Mouse (Mus musculus): ENCODE measurements around the gene Tgfb3.

The Tgfb3 gene

DNA sequence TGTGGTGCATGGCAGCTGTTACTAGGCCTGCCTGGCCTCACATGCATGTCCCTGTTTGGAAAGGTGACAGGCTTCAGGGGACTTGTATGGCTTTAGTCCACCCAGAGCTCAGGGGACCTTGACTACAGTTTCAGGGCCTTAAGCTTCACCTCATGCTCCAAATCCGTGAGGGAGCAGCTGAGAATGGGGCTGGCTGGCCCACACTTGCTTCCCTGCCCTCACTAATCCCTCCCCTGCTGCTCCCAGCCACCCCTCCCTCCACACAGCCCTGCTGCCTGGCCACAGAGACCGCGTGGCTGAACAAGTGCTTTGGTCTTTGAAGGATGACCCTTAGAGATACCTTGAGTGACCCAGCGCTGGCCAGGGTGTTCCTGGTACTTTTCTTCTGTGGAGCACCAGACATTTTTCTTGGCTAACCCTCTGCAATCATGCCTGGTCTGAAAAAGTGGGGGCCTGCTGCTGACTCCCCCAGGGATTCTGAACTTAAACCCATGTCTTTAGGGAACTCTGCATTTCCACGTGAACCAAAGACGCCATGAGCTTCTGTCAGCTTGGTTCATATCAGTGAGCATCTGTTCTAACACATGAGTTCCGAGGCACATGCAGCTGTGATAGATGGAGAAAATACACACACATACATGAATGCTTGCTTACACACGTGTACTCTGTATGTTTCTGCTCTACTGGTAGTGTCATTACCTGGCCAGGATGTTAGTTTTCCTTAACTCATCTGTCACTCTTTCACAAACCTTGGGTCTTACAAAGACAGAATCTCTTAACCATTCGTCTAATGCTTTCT lies 42.3 kb downstream of the Tgfb3 start:
- Histone ChIP-seq H3K4me3 (replicated peaks; ENCODE audit: low read length) (no peak overlapping the region), H3K36me3 (ENCODE audit: insufficient read depth, low read length) (no peaks in the 10 kb centered on the region), H3K4me1 (replicated peaks; ENCODE audit: low read depth, low read length) (peaks cover 34% of the 10 kb centered on the region), H3K27me3 (ENCODE audit: insufficient read depth, low read length) (no peaks in the 10 kb centered on the region), H3K9me3 (ENCODE audit: low read length) (no peaks in the 10 kb centered on the region)
- TF ChIP-seq POU5F1 (IDR thresholded peaks at IDR 0.05; ENCODE audit: borderline replicate concordance, low read length) (no peak), NANOG (IDR thresholded peaks at IDR 0.05; ENCODE audit: borderline replicate concordance, low read length) (no peak), CTCF (conservative IDR thresholded peaks at IDR 0.05; ENCODE audit: low read length) (no peak)

GRCm38 (mm10) chr12:86035586-86035985 lies 43.3 kb downstream of the Tgfb3 start:
- Histone ChIP-seq H3K36me3 (ENCODE audit: insufficient read depth, low read length) (no peaks in the 10 kb centered on the region), H3K4me3 (replicated peaks; ENCODE audit: low read length) (no peak overlapping the region), H3K27me3 (ENCODE audit: insufficient read depth, low read length) (no peaks in the 10 kb centered on the region), H3K9me3 (ENCODE audit: low read length) (no peaks in the 10 kb centered on the region), H3K4me1 (replicated peaks; ENCODE audit: low read depth, low read length) (peaks cover 34% of the 10 kb centered on the region)
- TF ChIP-seq POU5F1 (IDR thresholded peaks at IDR 0.05; ENCODE audit: borderline replicate concordance, low read length) (no peak), CTCF (conservative IDR thresholded peaks at IDR 0.05; ENCODE audit: low read length) (no peak), NANOG (IDR thresholded peaks at IDR 0.05; ENCODE audit: borderline replicate concordance, low read length) (no peak)

GRCm38 (mm10) chr12:86030932-86031331 lies 47.9 kb downstream of the Tgfb3 start:
- TF ChIP-seq CTCF (conservative IDR thresholded peaks at IDR 0.05; ENCODE audit: low read length) (no peak), NANOG (IDR thresholded peaks at IDR 0.05; ENCODE audit: borderline replicate concordance, low read length) (no peak)
- Histone ChIP-seq H3K4me1 (replicated peaks; ENCODE audit: low read depth, low read length) (peaks cover 19% of the 10 kb centered on the region), H3K4me3 (replicated peaks; ENCODE audit: low read length) (no peak overlapping the region), H3K36me3 (ENCODE audit: insufficient read depth, low read length) (peaks cover 1% of the 10 kb centered on the region; the same call in 1 of the 2 replicates), H3K9me3 (ENCODE audit: low read length) (no peaks in the 10 kb centered on the region), H3K27me3 (ENCODE audit: insufficient read depth, low read length) (no peaks in the 10 kb centered on the region)

DNA sequence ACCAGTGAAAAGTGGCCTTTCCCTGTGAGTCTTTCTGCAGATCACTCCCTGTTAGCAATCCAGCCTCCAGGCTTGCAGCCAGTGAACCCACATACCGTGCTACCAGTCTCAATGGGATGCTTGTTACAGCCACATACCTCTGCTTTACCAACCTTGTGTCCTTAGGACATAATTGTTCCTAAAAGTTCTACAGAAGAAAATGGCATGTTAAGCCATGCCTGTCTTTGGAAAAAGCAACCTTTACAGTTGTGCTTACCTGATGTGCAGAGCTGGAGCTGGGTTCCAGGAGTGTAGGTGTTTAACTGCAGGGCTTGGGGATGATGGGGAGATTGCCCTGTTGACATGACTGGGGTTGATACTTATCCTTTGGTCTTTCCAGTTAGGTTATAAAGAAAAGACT lies 51.1 kb downstream of the Tgfb3 start:
- Histone ChIP-seq H3K9me3 (ENCODE audit: low read length) (no peaks in the 10 kb centered on the region), H3K27me3 (ENCODE audit: insufficient read depth, low read length) (no peaks in the 10 kb centered on the region), H3K36me3 (ENCODE audit: insufficient read depth, low read length) (peaks cover 6% of the 10 kb centered on the region), H3K4me3 (replicated peaks; ENCODE audit: low read length) (no peak overlapping the region), H3K4me1 (replicated peaks; ENCODE audit: low read depth, low read length) (peaks cover 20% of the 10 kb centered on the region)
- TF ChIP-seq CTCF (conservative IDR thresholded peaks at IDR 0.05; ENCODE audit: low read length): no peak
- no peak for TF ChIP-seq POU5F1 (IDR thresholded peaks at IDR 0.05; ENCODE audit: borderline replicate concordance, low read length)
- no peak for TF ChIP-seq NANOG (IDR thresholded peaks at IDR 0.05; ENCODE audit: borderline replicate concordance, low read length)

- Histone ChIP-seq H3K4me1 (replicated peaks; ENCODE audit: low read depth, low read length) (peaks cover 23% of the 10 kb centered on the region), H3K27me3 (ENCODE audit: insufficient read depth, low read length) (no peaks in the 10 kb centered on the region), H3K4me3 (replicated peaks; ENCODE audit: low read length) (no peak overlapping the region), H3K9me3 (ENCODE audit: low read length) (no peaks in the 10 kb centered on the region), H3K36me3 (ENCODE audit: insufficient read depth, low read length) (peaks cover 6% of the 10 kb centered on the region)
- TF ChIP-seq POU5F1 (IDR thresholded peaks at IDR 0.05; ENCODE audit: borderline replicate concordance, low read length): no peak
- TF ChIP-seq NANOG (IDR thresholded peaks at IDR 0.05; ENCODE audit: borderline replicate concordance, low read length): no peak
- no peak for TF ChIP-seq CTCF (conservative IDR thresholded peaks at IDR 0.05; ENCODE audit: low read length)
Measured at GRCm38 (mm10) chr12:86027000-86027399, 51.8 kb downstream of the Tgfb3 start.

DNA sequence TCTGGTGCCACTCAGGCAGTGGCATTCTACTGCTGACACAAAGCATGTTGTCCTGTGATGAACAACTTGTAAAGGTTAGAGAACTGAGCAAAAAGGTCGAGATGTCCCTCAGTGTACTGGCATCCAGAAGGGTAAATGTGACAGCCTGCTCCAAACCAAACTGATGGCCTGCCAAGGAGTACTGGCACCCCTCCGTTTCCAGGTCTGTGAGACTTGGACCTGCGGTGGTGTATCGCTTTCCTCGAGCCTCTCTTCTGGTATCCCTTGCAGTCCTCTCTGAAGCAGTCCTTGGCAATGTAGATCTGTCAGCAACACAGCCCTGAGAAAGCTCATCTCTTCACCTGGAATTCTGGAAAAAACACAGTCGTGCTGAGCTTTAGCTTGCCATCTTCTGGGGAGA lies 53.4 kb downstream of the Tgfb3 start:
- Histone ChIP-seq H3K9me3 (ENCODE audit: low read length) (no peaks in the 10 kb centered on the region), H3K27me3 (ENCODE audit: insufficient read depth, low read length) (no peaks in the 10 kb centered on the region), H3K4me1 (replicated peaks; ENCODE audit: low read depth, low read length) (peaks cover 26% of the 10 kb centered on the region), H3K4me3 (replicated peaks; ENCODE audit: low read length) (no peak overlapping the region), H3K36me3 (ENCODE audit: insufficient read depth, low read length) (peaks cover 6% of the 10 kb centered on the region)
- no peak for TF ChIP-seq CTCF (conservative IDR thresholded peaks at IDR 0.05; ENCODE audit: low read length)
- no peak for TF ChIP-seq NANOG (IDR thresholded peaks at IDR 0.05; ENCODE audit: borderline replicate concordance, low read length)
- TF ChIP-seq POU5F1 (IDR thresholded peaks at IDR 0.05; ENCODE audit: borderline replicate concordance, low read length): no peak

DNA sequence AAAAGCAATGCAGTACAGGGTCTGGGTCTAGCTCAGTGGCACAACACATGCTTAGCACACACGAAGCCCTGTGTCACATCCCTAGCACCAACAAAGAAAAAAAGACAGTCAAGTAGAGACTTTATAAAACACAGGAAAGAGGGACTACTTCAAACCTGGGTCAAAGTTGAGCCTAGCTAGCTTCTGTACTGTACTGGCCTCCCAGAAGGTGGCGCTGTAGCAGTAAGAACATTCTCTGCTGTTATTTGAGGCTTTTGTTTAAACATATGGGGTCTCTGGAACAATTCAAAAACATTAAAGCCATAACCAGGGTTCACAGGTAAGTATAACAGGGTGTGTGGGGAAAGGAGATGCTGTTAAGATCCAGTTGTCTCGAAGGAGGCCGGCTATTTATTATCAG lies 54.4 kb downstream of the Tgfb3 start:
- Histone ChIP-seq H3K36me3 (ENCODE audit: insufficient read depth, low read length) (peaks cover 6% of the 10 kb centered on the region), H3K9me3 (ENCODE audit: low read length) (no peaks in the 10 kb centered on the region), H3K4me1 (replicated peaks; ENCODE audit: low read depth, low read length) (peaks cover 26% of the 10 kb centered on the region), H3K4me3 (replicated peaks; ENCODE audit: low read length) (no peak overlapping the region), H3K27me3 (ENCODE audit: insufficient read depth, low read length) (no peaks in the 10 kb centered on the region)
- no peak for TF ChIP-seq NANOG (IDR thresholded peaks at IDR 0.05; ENCODE audit: borderline replicate concordance, low read length)
- peak; percentile 76 for TF ChIP-seq CTCF (conservative IDR thresholded peaks at IDR 0.05; ENCODE audit: low read length)
- no peak for TF ChIP-seq POU5F1 (IDR thresholded peaks at IDR 0.05; ENCODE audit: borderline replicate concordance, low read length)

DNA sequence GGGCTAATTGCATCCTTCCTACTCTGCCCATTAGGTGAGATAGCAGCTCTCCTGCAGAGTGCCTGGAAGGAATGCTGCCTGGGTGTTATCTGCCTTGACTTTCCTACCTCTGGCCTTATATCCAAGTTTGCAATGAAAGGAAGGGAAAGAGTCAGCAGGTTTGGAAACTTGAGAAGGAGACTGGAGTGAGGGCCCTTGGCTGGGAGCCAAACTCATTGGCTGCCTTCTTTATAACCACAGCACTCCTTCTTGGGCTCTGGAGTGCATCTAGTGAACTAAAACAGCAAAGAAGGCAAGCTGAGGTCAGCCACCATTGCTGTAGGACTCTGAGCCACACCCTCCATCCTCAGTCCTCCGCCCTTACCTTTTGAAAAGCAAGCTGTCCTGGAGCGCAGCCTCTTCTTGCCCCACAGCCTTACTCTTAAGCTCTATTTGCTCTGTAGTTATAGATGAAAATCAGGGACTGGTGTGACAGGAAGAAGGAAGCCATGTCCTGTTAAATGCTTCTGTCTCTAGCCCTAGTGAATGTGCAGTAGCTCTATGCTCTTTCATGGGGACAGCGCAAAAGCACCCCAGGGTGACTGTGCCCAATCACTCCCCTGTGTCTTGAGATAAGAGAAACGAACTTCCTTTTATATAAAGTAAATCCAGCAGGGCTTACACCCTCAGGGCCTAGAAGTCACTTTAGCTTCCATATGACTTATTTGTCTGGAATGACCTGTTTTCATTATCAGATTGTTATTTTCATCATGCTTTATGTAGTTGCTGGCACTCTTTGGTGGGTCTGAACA lies 55.6 kb downstream of the Tgfb3 start:
- peaks cover 26% of the 10 kb centered on the region for H3K4me1 ChIP-seq (replicated peaks; ENCODE audit: low read depth, low read length)
- peaks cover 6% of the 10 kb centered on the region for H3K36me3 ChIP-seq (ENCODE audit: insufficient read depth, low read length)
- H3K9me3 ChIP-seq (ENCODE audit: low read length): no peaks in the 10 kb centered on the region
- no peak overlapping the region for H3K4me3 ChIP-seq (replicated peaks; ENCODE audit: low read length)
- no peaks in the 10 kb centered on the region for H3K27me3 ChIP-seq (ENCODE audit: insufficient read depth, low read length)
- TF ChIP-seq CTCF (conservative IDR thresholded peaks at IDR 0.05; ENCODE audit: low read length) (no peak), NANOG (IDR thresholded peaks at IDR 0.05; ENCODE audit: borderline replicate concordance, low read length) (no peak), POU5F1 (IDR thresholded peaks at IDR 0.05; ENCODE audit: borderline replicate concordance, low read length) (no peak)
